Mouse (Mus musculus) stomach, embryonic 14.5 days (tissue): ENCODE results near the gene Fndc11. TPM values are rescaled to one million over a fixed set of nuclear protein-coding genes. Genes with fewer than 3 reads are reported as not detected.

Experiments
- ATAC-seq: fragments of 200-750 bp; cut with Nextera tagmentation; 2 replicates; pipeline ENCODE4 v1.8.0; 2017; ENCODE audit warnings: low read depth, moderate TSS enrichment; ENCODE audit not compliant: insufficient number of reproducible peaks, insufficient read depth, low FRiP score
- H3K27ac ChIP-seq: fragments of 300-500 bp; sonication (generic); 2 replicates; pipeline ENCODE4 v1.5.1; 2014; ENCODE audit warnings: mild to moderate bottlenecking, low read length, moderate library complexity, mixed read lengths
- H3K27me3 ChIP-seq: fragments of 300-500 bp; sonication (generic); 2 replicates; pipeline ENCODE4 v1.6.1; 2014; ENCODE audit warnings: low read length, control low read depth, mixed read lengths; ENCODE audit not compliant: control insufficient read depth, insufficient read depth
- H3K36me3 ChIP-seq: fragments of 300-500 bp; sonication (generic); 2 replicates; pipeline ENCODE4 v1.6.1; 2014; ENCODE audit warnings: mild to moderate bottlenecking, control low read depth, low read length, moderate library complexity, mixed read lengths; ENCODE audit not compliant: control insufficient read depth, insufficient read depth
- H3K4me1 ChIP-seq: fragments of 300-500 bp; sonication (generic); 2 replicates; pipeline ENCODE4 v1.6.1; 2014; ENCODE audit warnings: low read length, control low read depth, mixed read lengths; ENCODE audit not compliant: control insufficient read depth, insufficient read depth
- H3K4me2 ChIP-seq: fragments of 300-500 bp; sonication (generic); replicated peaks from 2 replicates; pipeline ENCODE4 v1.6.1; 2014; ENCODE audit warnings: low read depth, low read length, control low read depth
- H3K4me3 ChIP-seq: fragments of 300-500 bp; sonication (generic); 2 replicates; pipeline ENCODE4 v1.5.1; 2014; ENCODE audit warnings: low read depth, low read length, control low read depth
- H3K9ac ChIP-seq: fragments of 300-500 bp; sonication (generic); replicated peaks from 2 replicates; pipeline ENCODE4 v1.6.1; 2014; ENCODE audit warnings: low read depth, mild to moderate bottlenecking, control low read depth, low read length, moderate library complexity, mixed read lengths
- H3K9me3 ChIP-seq: fragments of 300-500 bp; sonication (generic); 2 replicates; pipeline ENCODE4 v1.6.1; 2016; ENCODE audit warnings: low read depth, low read length, control low read depth; ENCODE audit not compliant: control insufficient read depth
- WGBS: fragments of 180-500 bp; shearing (Covaris S2); extraction: QIAGEN DNeasy Blood & Tissue Kit; methylation state at CpG from one replicate; pipeline ENCODE4 v1.1.7; 2014; 5-methylcytosine and 5-hydroxymethylcytosine counted together
- polyA plus RNA-seq: library from polyadenylated mRNA; unstranded; fragments of >200 nt; fragmentation: Nextera tagmentation; extraction: Ambion mirVana; gene quantifications from 2 replicates; pipeline ENCODE4 v1.2.1, GENCODE M21; 2014

Gene Fndc11
- polyA plus RNA-seq, 1 experiment from 2014 or later, result 0.29 TPM

GRCm38 (mm10) chr2:181253248-181253647 lies 33.4 kb downstream of the Fndc11 start:
- H3K9me3 ChIP-seq, result no peaks in the 10 kb centered on the region
- no peak overlapping the region for H3K9ac ChIP-seq
- H3K4me3 ChIP-seq, result no peak overlapping the region
- no peak overlapping the region for H3K27ac ChIP-seq
- no peaks in the 10 kb centered on the region for H3K4me1 ChIP-seq
- WGBS, result 75% methylated on average over 1 of the region's 1 CpGs
- H3K27me3 ChIP-seq, result no peaks in the 10 kb centered on the region
- no peak overlapping the region for H3K4me2 ChIP-seq
- no peak for ATAC-seq
- peaks cover 34% of the 10 kb centered on the region for H3K36me3 ChIP-seq

DNA sequence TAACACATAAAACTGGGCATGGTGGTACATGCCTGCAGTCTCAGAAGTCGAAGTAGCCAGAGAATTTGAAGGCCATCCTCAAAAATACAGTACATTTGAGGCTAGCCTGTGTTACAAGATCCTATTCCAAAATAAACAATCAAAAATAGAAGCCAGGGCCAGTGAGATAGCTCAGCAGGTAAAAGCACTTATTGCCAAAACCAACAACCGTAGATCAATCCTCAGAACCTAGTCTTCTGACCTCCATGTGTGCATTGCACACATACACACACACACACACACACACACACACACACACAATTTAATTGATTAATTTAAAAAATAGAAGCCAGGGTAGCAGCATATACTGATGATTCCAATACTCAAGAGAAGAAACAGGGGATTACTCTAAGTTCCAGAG lies 47.0 kb downstream of the Fndc11 start:
- no peaks in the 10 kb centered on the region for H3K4me1 ChIP-seq
- no peak overlapping the region for H3K27ac ChIP-seq
- 95% methylated on average over 2 of the region's 2 CpGs for WGBS
- peaks cover 37% of the 10 kb centered on the region; the same call in 1 of the 2 replicates for H3K36me3 ChIP-seq
- no peak for ATAC-seq
- H3K9ac ChIP-seq, result no peak overlapping the region
- no peak overlapping the region for H3K4me2 ChIP-seq
- H3K9me3 ChIP-seq, result no peaks in the 10 kb centered on the region
- no peak overlapping the region for H3K4me3 ChIP-seq
- H3K27me3 ChIP-seq, result no peaks in the 10 kb centered on the region

DNA sequence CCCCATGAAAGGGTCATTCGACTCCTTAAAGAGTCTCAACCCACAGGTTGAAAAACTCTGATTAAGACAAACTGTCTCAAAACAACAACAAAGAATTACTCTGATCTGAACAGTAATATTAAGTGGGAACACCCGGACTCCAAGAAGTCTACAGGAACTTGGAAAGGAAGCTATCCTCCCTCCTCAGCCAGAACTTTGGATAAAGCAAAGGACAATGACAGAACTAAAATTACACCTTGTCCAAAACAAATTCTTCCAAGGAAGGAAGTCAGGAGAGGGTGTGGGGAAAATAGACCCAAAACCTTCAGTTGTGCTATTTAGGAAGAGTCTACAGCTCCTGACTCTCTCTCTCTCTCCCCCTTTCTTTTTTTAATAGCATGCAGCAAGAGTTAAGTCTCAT lies 52.3 kb downstream of the Fndc11 start:
- no peaks in the 10 kb centered on the region for H3K4me1 ChIP-seq
- no peaks in the 10 kb centered on the region for H3K27me3 ChIP-seq
- no peak overlapping the region for H3K9ac ChIP-seq
- H3K4me3 ChIP-seq, result no peak overlapping the region
- no peak overlapping the region for H3K27ac ChIP-seq
- H3K4me2 ChIP-seq, result no peak overlapping the region
- H3K9me3 ChIP-seq, result no peaks in the 10 kb centered on the region
- WGBS, result 93% methylated on average over 2 of the region's 2 CpGs
- H3K36me3 ChIP-seq, result peaks cover 30% of the 10 kb centered on the region
- no peak for ATAC-seq

Other genes with a start within 250 kb of the Fndc11 start
- gene Col20a1, start 233.5 kb upstream of the Fndc11 start, polyA plus RNA-seq, result 0.53 and 1.1 TPM in 2 replicates
- gene Chrna4, start 176.5 kb upstream of the Fndc11 start, polyA plus RNA-seq, result 1.5 and 2.2 TPM in 2 replicates
- gene Kcnq2, start 84.7 kb upstream of the Fndc11 start, polyA plus RNA-seq, result 3.0 TPM in 2 replicates
- gene Eef1a2, start 63.0 kb upstream of the Fndc11 start, polyA plus RNA-seq, result 0.23 and 0.28 TPM in 2 replicates
- 354 and 378 TPM in 2 replicates for gene Ppdpf, start 32.8 kb upstream of the Fndc11 start, polyA plus RNA-seq
- gene Ptk6, start 17.2 kb upstream of the Fndc11 start, polyA plus RNA-seq, result not detected in 2 replicates
- gene Srms, start 6.8 kb upstream of the Fndc11 start, polyA plus RNA-seq, result 0.15 TPM in 1 of 2 replicates, not detected in the other
- gene Helz2, start 22.0 kb downstream of the Fndc11 start, polyA plus RNA-seq, result 1.5 and 1.9 TPM in 2 replicates
- 14.6 and 15.4 TPM in 2 replicates for gene Gmeb2, start 68.0 kb downstream of the Fndc11 start, polyA plus RNA-seq
- gene Stmn3, start 94.5 kb downstream of the Fndc11 start, polyA plus RNA-seq, result 51.9 and 54.8 TPM in 2 replicates
- gene Rtel1, start 99.7 kb downstream of the Fndc11 start, polyA plus RNA-seq, result 48.3 and 57.3 TPM in 2 replicates
- gene Zgpat, start 144.9 kb downstream of the Fndc11 start, polyA plus RNA-seq, result 32.1 and 37.3 TPM in 2 replicates
- 44.2 and 51.4 TPM in 2 replicates for gene Arfrp1, start 145.4 kb downstream of the Fndc11 start, polyA plus RNA-seq
- 18.3 and 20.8 TPM in 2 replicates for gene Lime1, start 160.1 kb downstream of the Fndc11 start, polyA plus RNA-seq
- gene Zbtb46, start 239.4 kb downstream of the Fndc11 start, polyA plus RNA-seq, result 9.1 and 9.5 TPM in 2 replicates